Mouse (Mus musculus) lung, adult 2 months (tissue): ENCODE results near the gene Vps50.

Source experiments
- CTCF ChIP-seq: fragments of 200-500 bp; IDR thresholded peaks from 2 replicates; pipeline ENCODE4 v1.5.1; 2011; ENCODE audit warnings: mild to moderate bottlenecking, low read length, control low read depth; ENCODE audit not compliant: insufficient read depth
- POLR2A ChIP-seq: fragments of 200-500 bp; IDR thresholded peaks from 2 replicates; pipeline ENCODE4 v1.6.1; 2011; ENCODE audit warnings: low read depth, mild to moderate bottlenecking, control low read depth, low read length, borderline replicate concordance; ENCODE audit errors: extremely low read depth

DNA sequence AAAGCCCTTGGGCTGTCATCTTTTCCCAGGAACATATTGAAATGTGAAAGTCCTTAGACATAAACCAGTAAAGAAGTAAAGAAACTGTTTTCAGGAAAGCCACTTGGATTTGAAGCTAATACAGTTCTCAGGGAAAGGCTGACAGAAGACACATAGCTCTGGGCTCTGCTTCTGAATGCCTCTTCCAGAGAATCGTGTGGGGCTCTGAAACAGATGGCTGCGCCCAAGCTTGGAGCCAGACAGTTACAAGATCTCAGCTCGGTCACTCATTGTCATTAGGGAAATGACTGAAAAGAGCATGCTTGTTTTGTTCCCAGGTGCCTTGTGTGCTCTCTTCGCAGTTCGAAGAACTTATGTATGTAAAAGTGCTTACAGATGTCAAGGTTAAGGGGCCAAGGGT lies 43.8 kb upstream of the Vps50 start:
- TF ChIP-seq POLR2A (no peak), CTCF (no peak)
